Mouse (Mus musculus) lung, embryonic 14.5 days (tissue): ENCODE data around the gene Brinp3. TPM values are rescaled to one million over a fixed set of nuclear protein-coding genes. Genes with fewer than 3 reads are reported as not detected.

Experiments used
- ATAC-seq: fragments of 200-750 bp; cut with Nextera tagmentation; 2 replicates; pipeline ENCODE4 v1.8.0; 2017; ENCODE audit warnings: mild to moderate bottlenecking, moderate TSS enrichment, moderate library complexity; ENCODE audit not compliant: insufficient read depth
- DNase-seq: peaks from one replicate; pipeline ENCODE4 v3.0.0-alpha.2; 2015
- H3K27ac ChIP-seq: fragments of 300-500 bp; sonication (generic); 2 replicates; pipeline ENCODE4 v1.5.1; 2014; ENCODE audit warnings: low read depth, mild to moderate bottlenecking, moderate library complexity
- H3K27me3 ChIP-seq: fragments of 300-500 bp; sonication (generic); 2 replicates; pipeline ENCODE4 v1.6.1; 2014; ENCODE audit warnings: low read length, control low read depth; ENCODE audit not compliant: insufficient read depth
- H3K36me3 ChIP-seq: fragments of 300-500 bp; sonication (generic); 2 replicates; pipeline ENCODE4 v1.6.1; 2014; ENCODE audit warnings: control low read depth; ENCODE audit not compliant: insufficient read depth
- H3K4me1 ChIP-seq: fragments of 300-500 bp; sonication (generic); 2 replicates; pipeline ENCODE4 v1.6.1; 2014; ENCODE audit warnings: antibody characterized with exemption, control low read depth; ENCODE audit not compliant: insufficient read depth
- H3K4me2 ChIP-seq: fragments of 300-500 bp; sonication (generic); 2 replicates; pipeline ENCODE4 v1.6.1; 2014; ENCODE audit warnings: mild to moderate bottlenecking
- H3K4me3 ChIP-seq: fragments of 300-500 bp; sonication (generic); 2 replicates; pipeline ENCODE4 v1.5.1; 2014; ENCODE audit warnings: low read depth, low read length
- H3K9ac ChIP-seq: fragments of 300-500 bp; sonication (generic); 2 replicates; pipeline ENCODE4 v1.6.1; 2014
- H3K9me3 ChIP-seq: fragments of 300-500 bp; sonication (generic); 2 replicates; pipeline ENCODE4 v1.6.1; 2016; ENCODE audit warnings: low read depth, low read length, control low read depth
- CTCF ChIP-seq: IDR thresholded peaks from 2 replicates; pipeline ENCODE4 v1.5.1; 2016; ENCODE audit warnings: antibody characterized with exemption, low read depth
- WGBS: fragments of 180-500 bp; shearing (Covaris S2); extraction: QIAGEN DNeasy Blood & Tissue Kit; methylation state at CpG from one replicate; pipeline ENCODE4 v1.1.7; 2014; 5-methylcytosine and 5-hydroxymethylcytosine counted together
- polyA plus RNA-seq: library from polyadenylated mRNA; unstranded; fragments of >200 nt; fragmentation: Nextera tagmentation; extraction: Ambion mirVana; gene quantifications from 2 replicates; pipeline ENCODE4 v1.2.1, GENCODE M21; 2014

The Brinp3 gene
- polyA plus RNA-seq, result 0.07 and 0.11 TPM in 2 replicates

GRCm38 (mm10) chr1:146494681-146495331 lies at the start of gene Brinp3:
Brinp3 (plus strand) TSS chr1:146494760.
- no peak for DNase-seq
- no peak for ATAC-seq
- no peak for TF ChIP-seq CTCF
- H3K9ac ChIP-seq, result no peak within 1 kb of the TSS
- H3K4me3 ChIP-seq, result peak within 1 kb of the TSS; percentile 19
- H3K27me3 ChIP-seq, result peaks cover 43% of the 10 kb centered on the region
- WGBS, result 3% methylated on average over 19 of the region's 19 CpGs
- peak within 1 kb of the TSS; percentile 50 for H3K4me2 ChIP-seq
- no peaks in the 10 kb centered on the region for H3K9me3 ChIP-seq
- H3K4me1 ChIP-seq, result no peaks in the 10 kb centered on the region
- H3K27ac ChIP-seq, result no peak within 1 kb of the TSS
- H3K36me3 ChIP-seq, result no peaks in the 10 kb centered on the region

- Histone ChIP-seq H3K9me3 (no peaks in the 10 kb centered on the region), H3K4me1 (no peaks in the 10 kb centered on the region), H3K27me3 (peaks cover 43% of the 10 kb centered on the region), H3K4me3 (0 out of 2 replicates have a peak overlapping the region, but pooled peaks have one; percentile 19), H3K4me2 (peak overlapping the region; percentile 50), H3K36me3 (no peaks in the 10 kb centered on the region), H3K27ac (no peak overlapping the region), H3K9ac (no peak overlapping the region)
- DNase-seq, result peak; percentile 15
- WGBS, result 16% methylated on average over 7 of the region's 7 CpGs
- no peak for TF ChIP-seq CTCF
- no peak for ATAC-seq
Measured at GRCm38 (mm10) chr1:146494221-146494620, 339 bp upstream of the Brinp3 start.

GRCm38 (mm10) chr1:146495386-146495785 lies 826 bp downstream of the Brinp3 start:
- Histone ChIP-seq H3K9me3 (no peaks in the 10 kb centered on the region), H3K9ac (no peak overlapping the region), H3K36me3 (no peaks in the 10 kb centered on the region), H3K27me3 (peaks cover 43% of the 10 kb centered on the region), H3K27ac (no peak overlapping the region), H3K4me2 (peak overlapping the region; percentile 50; the same call in 1 of the 2 replicates), H3K4me1 (no peaks in the 10 kb centered on the region), H3K4me3 (peak overlapping the region; percentile 19; the same call in 1 of the 2 replicates)
- TF ChIP-seq CTCF, result no peak
- ATAC-seq (no peak), DNase-seq (no peak)
- 2% methylated on average over 3 of the region's 3 CpGs for WGBS

GRCm38 (mm10) chr1:146497381-146498081 lies 3.0 kb downstream of the Brinp3 start:
- TF ChIP-seq CTCF, result no peak
- peak overlapping the region; percentile 21; the same call in 1 of the 2 replicates for H3K9ac ChIP-seq
- peaks cover 43% of the 10 kb centered on the region for H3K27me3 ChIP-seq
- DNase-seq (peak; percentile 49), ATAC-seq (peak; percentile 80; the same call in 1 of the 2 replicates)
- no peaks in the 10 kb centered on the region for H3K4me1 ChIP-seq
- peak overlapping the region; percentile 75 for H3K4me2 ChIP-seq
- peak overlapping the region; percentile 36 for H3K4me3 ChIP-seq
- no peaks in the 10 kb centered on the region for H3K9me3 ChIP-seq
- WGBS, result under 1% methylated on average over 28 of the region's 28 CpGs
- H3K36me3 ChIP-seq, result no peaks in the 10 kb centered on the region
- H3K27ac ChIP-seq, result no peak overlapping the region

- TF ChIP-seq CTCF, result no peak
- Histone ChIP-seq H3K27me3 (peaks cover 43% of the 10 kb centered on the region), H3K4me2 (peak overlapping the region; percentile 75), H3K9me3 (no peaks in the 10 kb centered on the region), H3K9ac (peak overlapping the region; percentile 21; the same call in 1 of the 2 replicates), H3K4me3 (peak overlapping the region; percentile 36), H3K27ac (no peak overlapping the region), H3K36me3 (no peaks in the 10 kb centered on the region), H3K4me1 (no peaks in the 10 kb centered on the region)
- DNase-seq (peak; percentile 29), ATAC-seq (peak; percentile 68)
- under 1% methylated on average over 16 of the region's 16 CpGs for whole genome bisulfite sequencing
Measured at GRCm38 (mm10) chr1:146498085-146498779, 3.7 kb downstream of the Brinp3 start.

GRCm38 (mm10) chr1:146498780-146499114 lies 4.2 kb downstream of the Brinp3 start:
- ATAC-seq, result no peak

GRCm38 (mm10) chr1:146515377-146515776 lies 20.8 kb downstream of the Brinp3 start:
- DNase-seq, result no peak
- Histone ChIP-seq H3K9me3 (no peaks in the 10 kb centered on the region), H3K4me3 (no peak overlapping the region), H3K36me3 (no peaks in the 10 kb centered on the region), H3K27me3 (no peaks in the 10 kb centered on the region), H3K4me2 (no peak overlapping the region), H3K4me1 (no peaks in the 10 kb centered on the region), H3K9ac (no peak overlapping the region), H3K27ac (no peak overlapping the region)
- ATAC-seq, result no peak
- no peak for TF ChIP-seq CTCF
- 69% methylated on average over 2 of the region's 2 CpGs for WGBS

More at GRCm38 (mm10) chr1:146498780-146499114, 4.2 kb downstream of the Brinp3 start:
- Histone ChIP-seq H3K4me1 (no peaks in the 10 kb centered on the region), H3K27ac (no peak overlapping the region), H3K27me3 (peaks cover 43% of the 10 kb centered on the region), H3K9ac (no peak overlapping the region), H3K4me3 (peak overlapping the region; percentile 36), H3K4me2 (peak overlapping the region; percentile 75), H3K9me3 (no peaks in the 10 kb centered on the region), H3K36me3 (no peaks in the 10 kb centered on the region)
- no peak for DNase-seq
- 6% methylated on average over 1 of the region's 1 CpGs for WGBS
- no peak for TF ChIP-seq CTCF
